Mouse (Mus musculus) induced T-regulatory cell, adult 2 months (primary cell): ENCODE results near the gene Anapc2.
A peak's percentile ranks its signal among the peaks of the same experiment; 100 is the strongest.

ENCODE experiments used
- DNase-seq: peaks from one replicate; pipeline ENCODE4 v3.0.0-alpha.2; 2012; ENCODE audit warnings: low read depth

Gene Anapc2

GRCm38 (mm10) chr2:25267746-25268309, 4.5 kb upstream of the Anapc2 start:
- DNase-seq = no peak

- DNase-seq = no peak
Measured at GRCm38 (mm10) chr2:25272515-25272914, 237 bp downstream of the Anapc2 start.

- DNase-seq = no peak
Measured at GRCm38 (mm10) chr2:25273010-25273409, 732 bp downstream of the Anapc2 start.

GRCm38 (mm10) chr2:25278928-25279882, 6.9 kb downstream of the Anapc2 start:
- peak; percentile 92 for DNase-seq

- DNase-seq = no peak
Measured at GRCm38 (mm10) chr2:25285551-25285950, 13.3 kb downstream of the Anapc2 start.

GRCm38 (mm10) chr2:25286314-25286713, 14.0 kb downstream of the Anapc2 start:
- no peak for DNase-seq

- DNase-seq = no peak
Measured at GRCm38 (mm10) chr2:25286837-25287636, 14.8 kb downstream of the Anapc2 start.

GRCm38 (mm10) chr2:25287927-25288649, 15.8 kb downstream of the Anapc2 start, which contains the start of gene Tmem210:
Gene Tmem210, plus strand, starts transcription at chr2:25288145.
- no peak for DNase-seq

GRCm38 (mm10) chr2:25288734-25289345, 16.6 kb downstream of the Anapc2 start:
- no peak for DNase-seq

- no peak for DNase-seq
Measured at GRCm38 (mm10) chr2:25289651-25290050, 17.4 kb downstream of the Anapc2 start, which contains the start of gene Lrrc26. Gene Lrrc26, plus strand, starts transcription at chr2:25289915.

GRCm38 (mm10) chr2:25290101-25290815, 18.0 kb downstream of the Anapc2 start:
- DNase-seq = no peak

GRCm38 (mm10) chr2:25290816-25291130, 18.5 kb downstream of the Anapc2 start:
- no peak for DNase-seq

- DNase-seq = no peak
Measured at GRCm38 (mm10) chr2:25291184-25292053, 19.1 kb downstream of the Anapc2 start.

GRCm38 (mm10) chr2:25292054-25292544, 19.8 kb downstream of the Anapc2 start:
- peak; percentile 36 for DNase-seq

- peak; percentile 83 for DNase-seq
Measured at GRCm38 (mm10) chr2:25292856-25293255, 20.6 kb downstream of the Anapc2 start.

- DNase-seq = no peak
Measured at GRCm38 (mm10) chr2:25293706-25294105, 21.4 kb downstream of the Anapc2 start.

- DNase-seq = no peak
Measured at GRCm38 (mm10) chr2:25297093-25297492, 24.8 kb downstream of the Anapc2 start.

- DNase-seq = no peak
Measured at GRCm38 (mm10) chr2:25298046-25298445, 25.8 kb downstream of the Anapc2 start.

- no peak for DNase-seq
Measured at GRCm38 (mm10) chr2:25303452-25303851, 31.2 kb downstream of the Anapc2 start.
